Mouse (Mus musculus) E14TG2a.4 (cell line): ENCODE data around the gene Pecam1.
"Not testable (repeated sequence)": the region's sequence is repeated elsewhere in the genome, so short reads cannot be mapped to it uniquely, and the experiment has no call there.

Experiments
- H3K27me3 ChIP-seq: 2 replicates; pipeline ENCODE4 v1.6.1; 2014; ENCODE audit warnings: low read length, control low read depth; ENCODE audit not compliant: insufficient read depth
- H3K36me3 ChIP-seq: 2 replicates; pipeline ENCODE4 v1.6.1; 2014; ENCODE audit warnings: low read length, control low read depth; ENCODE audit not compliant: insufficient read depth
- H3K4me1 ChIP-seq: replicated peaks from 2 replicates; pipeline ENCODE4 v1.6.1; 2014; ENCODE audit warnings: low read depth, low read length, control low read depth
- H3K4me3 ChIP-seq: replicated peaks from 2 replicates; pipeline ENCODE4 v1.5.1; 2014; ENCODE audit warnings: mild to moderate bottlenecking, low read length
- H3K9me3 ChIP-seq: 2 replicates; pipeline ENCODE4 v1.6.1; 2014; ENCODE audit warnings: low read length, control low read depth
- CTCF ChIP-seq: conservative IDR thresholded peaks from 2 replicates; pipeline ENCODE4 v1.5.1; 2014; ENCODE audit warnings: low read length
- NANOG ChIP-seq: IDR thresholded peaks from 2 replicates; pipeline ENCODE4 v1.6.1; 2014; ENCODE audit warnings: borderline replicate concordance, low read length, mixed read lengths
- POU5F1 ChIP-seq: IDR thresholded peaks from 2 replicates; pipeline ENCODE4 v1.6.1; 2014; ENCODE audit warnings: low read length, borderline replicate concordance

Gene Pecam1

GRCm38 (mm10) chr11:106648347-106648746 is 102.1 kb downstream of the Pecam1 start:
- Histone ChIP-seq H3K9me3 (no peaks in the 10 kb centered on the region), H3K4me1 (peaks cover 19% of the 10 kb centered on the region), H3K4me3 (no peak overlapping the region), H3K36me3 (no peaks in the 10 kb centered on the region), H3K27me3 (no peaks in the 10 kb centered on the region)
- TF ChIP-seq CTCF = peak; percentile 68
- no peak for TF ChIP-seq NANOG

DNA sequence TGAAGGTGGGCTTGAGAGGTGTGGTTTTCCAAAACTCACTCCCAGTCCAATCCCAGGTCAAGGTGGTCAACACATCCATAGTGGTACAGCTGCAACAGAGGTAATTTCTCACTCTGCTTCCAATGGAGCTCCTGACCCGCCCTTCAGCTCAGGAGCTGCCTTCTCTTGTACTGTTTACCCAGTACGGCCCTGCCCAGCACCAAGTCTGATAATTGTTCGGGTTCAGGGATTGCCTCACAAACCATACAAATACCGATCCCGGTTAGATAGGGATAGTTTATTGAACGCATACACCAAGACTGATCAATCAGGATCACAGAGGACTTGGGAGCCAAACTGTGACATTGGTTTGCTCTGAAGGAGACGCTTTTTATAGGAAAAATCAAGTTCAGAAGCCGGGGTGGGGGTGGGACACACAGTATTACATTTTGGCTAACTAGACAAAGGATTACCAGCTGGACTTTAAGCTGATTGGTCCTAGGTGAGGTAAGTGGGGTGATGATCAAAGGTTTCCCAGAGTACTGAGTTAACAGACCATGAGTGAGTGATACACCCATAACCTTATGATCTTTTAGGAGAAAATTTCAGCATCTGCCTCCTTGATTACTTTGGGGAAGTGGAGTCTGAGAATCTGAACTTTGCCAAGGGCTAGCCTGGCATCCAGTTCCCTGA is 107.3 kb downstream of the Pecam1 start:
- TF ChIP-seq POU5F1 (no peak), NANOG (no peak), CTCF (no peak)
- no peaks in the 10 kb centered on the region for H3K9me3 ChIP-seq
- H3K36me3 ChIP-seq = no peaks in the 10 kb centered on the region
- no peak overlapping the region for H3K4me3 ChIP-seq
- peaks cover 61% of the 10 kb centered on the region for H3K4me1 ChIP-seq
- no peaks in the 10 kb centered on the region for H3K27me3 ChIP-seq

GRCm38 (mm10) chr11:106641580-106641979 is 108.8 kb downstream of the Pecam1 start:
- Histone ChIP-seq H3K4me1 (peaks cover 71% of the 10 kb centered on the region), H3K36me3 (no peaks in the 10 kb centered on the region), H3K27me3 (no peaks in the 10 kb centered on the region), H3K9me3 (no peaks in the 10 kb centered on the region), H3K4me3 (no peak overlapping the region)
- TF ChIP-seq POU5F1 = no peak
- no peak for TF ChIP-seq NANOG
- no peak for TF ChIP-seq CTCF

DNA sequence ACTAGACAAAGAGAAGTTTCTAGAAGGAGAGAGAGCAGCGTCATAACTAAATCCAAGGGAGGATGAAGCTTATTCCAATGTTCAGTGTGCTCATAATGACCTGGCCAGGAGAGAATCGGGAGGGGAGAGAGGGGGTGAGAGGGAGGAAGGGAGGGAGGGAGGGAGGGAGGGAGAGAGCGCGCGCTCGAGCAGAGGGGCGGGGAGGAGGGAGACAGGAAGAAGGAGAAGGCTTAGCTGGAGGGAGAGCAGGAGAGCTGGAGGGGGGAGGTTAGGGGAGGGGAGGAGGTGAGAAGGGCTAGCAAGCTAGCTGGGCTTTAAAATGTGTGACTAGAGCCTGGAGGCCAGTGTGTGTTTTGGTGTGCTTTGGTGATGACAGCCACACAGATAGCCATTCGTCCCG is 110.4 kb downstream of the Pecam1 start:
- Histone ChIP-seq H3K27me3 (no peaks in the 10 kb centered on the region), H3K36me3 (no peaks in the 10 kb centered on the region), H3K4me3 (peak overlapping the region; percentile 11), H3K4me1 (peaks cover 85% of the 10 kb centered on the region), H3K9me3 (no peaks in the 10 kb centered on the region)
- TF ChIP-seq NANOG (no peak), CTCF (no peak), POU5F1 (no peak)

GRCm38 (mm10) chr11:106639356-106639692 is 111.1 kb downstream of the Pecam1 start:
- H3K36me3 ChIP-seq = no peaks in the 10 kb centered on the region
- no peaks in the 10 kb centered on the region for H3K27me3 ChIP-seq
- TF ChIP-seq NANOG (no peak), POU5F1 (no peak), CTCF (no peak)
- peaks cover 91% of the 10 kb centered on the region for H3K4me1 ChIP-seq
- H3K4me3 ChIP-seq = peak overlapping the region; percentile 11
- peaks cover 2% of the 10 kb centered on the region; the same call in 1 of the 2 replicates for H3K9me3 ChIP-seq

GRCm38 (mm10) chr11:106638551-106639355 is 111.7 kb downstream of the Pecam1 start:
- no peak for TF ChIP-seq CTCF
- TF ChIP-seq POU5F1 = no peak
- TF ChIP-seq NANOG = no peak
- H3K9me3 ChIP-seq = peaks cover 4% of the 10 kb centered on the region; the same call in 1 of the 2 replicates
- H3K4me3 ChIP-seq = peak overlapping the region; percentile 11; the same call in 1 of the 2 replicates
- H3K36me3 ChIP-seq = no peaks in the 10 kb centered on the region
- H3K4me1 ChIP-seq = peaks cover 89% of the 10 kb centered on the region
- no peaks in the 10 kb centered on the region for H3K27me3 ChIP-seq

GRCm38 (mm10) chr11:106637754-106638153 is 112.7 kb downstream of the Pecam1 start:
- Histone ChIP-seq H3K4me1 (peaks cover 84% of the 10 kb centered on the region), H3K27me3 (no peaks in the 10 kb centered on the region), H3K36me3 (0 out of 2 replicates have a peak, but pooled peaks cover 6% of the 10 kb centered on the region), H3K4me3 (no peak overlapping the region; the same call in 1 of the 2 replicates), H3K9me3 (peaks cover 13% of the 10 kb centered on the region)
- TF ChIP-seq NANOG (no peak), CTCF (no peak), POU5F1 (no peak)

GRCm38 (mm10) chr11:106635946-106636345 is 114.5 kb downstream of the Pecam1 start:
- TF ChIP-seq POU5F1 (no peak), CTCF (no peak), NANOG (no peak)
- Histone ChIP-seq H3K4me1 (peaks cover 70% of the 10 kb centered on the region), H3K36me3 (0 out of 2 replicates have a peak, but pooled peaks cover 6% of the 10 kb centered on the region), H3K9me3 (peaks cover 31% of the 10 kb centered on the region), H3K27me3 (no peaks in the 10 kb centered on the region), H3K4me3 (no peak overlapping the region)

DNA sequence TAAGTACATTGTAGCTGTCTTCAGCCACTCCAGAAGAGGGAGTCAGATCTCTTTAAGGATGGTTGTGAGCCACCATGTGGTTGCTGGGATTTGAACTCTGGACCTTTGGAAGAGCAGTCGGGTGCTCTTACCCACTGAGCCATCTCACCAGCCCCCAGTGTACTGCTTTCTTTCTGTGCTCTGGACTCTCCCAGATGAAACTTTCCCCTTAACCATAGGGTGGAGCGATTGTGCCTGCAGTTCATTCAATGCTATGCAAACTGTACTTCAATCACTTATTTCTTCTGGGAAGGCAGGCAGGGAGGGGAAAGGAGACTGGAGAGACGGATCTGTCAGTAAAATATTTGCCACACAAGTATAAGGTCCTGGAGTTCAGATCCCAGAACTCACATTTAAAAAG is 116.3 kb downstream of the Pecam1 start:
- H3K4me3 ChIP-seq, H3K27me3 ChIP-seq, H3K36me3 ChIP-seq: not testable (repeated sequence)
- H3K4me1 ChIP-seq = peaks cover 54% of the 10 kb centered on the region
- peaks cover 38% of the 10 kb centered on the region for H3K9me3 ChIP-seq
